Mouse (Mus musculus): ENCODE measurements around the gene Esp6. TPM values are rescaled to one million over a fixed set of nuclear protein-coding genes. Genes with fewer than 3 reads are reported as not detected.
"Not testable (repeated sequence)": the region's sequence is repeated elsewhere in the genome, so short reads cannot be mapped to it uniquely, and the experiment has no call there.

Esp6 gene
- not detected in 2 replicates for polyA plus RNA-seq (2012; rRNA removed)
- polyA plus RNA-seq (2014; fragmentation: Nextera tagmentation; extraction: Ambion mirVana), result not detected in 2 replicates

DNA sequence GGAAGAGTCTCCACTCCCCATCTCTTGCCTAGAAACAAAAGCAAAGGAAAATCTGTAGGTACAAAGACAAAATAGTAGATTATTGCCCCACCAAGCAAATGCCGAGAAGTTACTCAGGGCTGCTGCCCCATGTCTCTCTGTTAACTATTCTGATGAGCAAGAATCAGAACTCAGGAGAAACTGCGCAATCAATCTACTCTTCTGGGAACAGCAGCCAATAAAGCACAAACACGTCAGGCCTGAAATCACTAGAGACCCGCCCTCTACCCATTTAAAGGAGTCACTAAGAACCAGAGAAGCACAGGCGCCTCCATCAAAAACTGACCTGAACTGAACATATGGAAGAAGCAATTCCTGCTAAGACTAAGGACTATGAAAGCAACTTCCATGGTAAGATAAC is at the start of gene Esp6:
Gene Esp6 (plus strand): TSS at position 301 of the 400 bp plus-strand sequence.
- no peak within 1 kb of the TSS for H3K9ac ChIP-seq (replicated peaks)
- H3K27me3 ChIP-seq (ENCODE audit: control insufficient read depth, insufficient read depth, low read length), result no peaks in the 10 kb centered on the region
- H3K4me1 ChIP-seq (replicated peaks; ENCODE audit: control insufficient read depth in 2 of 2, insufficient read depth in 2 of 2, low read length in 1 of 2), result no peaks in the 10 kb centered on the region
- ATAC-seq (ENCODE audit: insufficient read depth) (no peak), DNase-seq (ENCODE audit: low read depth in 3 of 3, low spot score in 3 of 3) (no peak)
- no peak within 1 kb of the TSS for H3K4me2 ChIP-seq (ENCODE audit: low read depth)
- no peak within 1 kb of the TSS for H3K27ac ChIP-seq
- H3K36me3 ChIP-seq (replicated peaks; ENCODE audit: control insufficient read depth, insufficient read depth, low read depth), result no peaks in the 10 kb centered on the region
- no peak within 1 kb of the TSS for H3K4me3 ChIP-seq (ENCODE audit: insufficient read depth in 1 of 2, low read depth in 2 of 2, low read length in 2 of 2)
- H3K9me3 ChIP-seq (ENCODE audit: control insufficient read depth, low read length), result no peaks in the 10 kb centered on the region
- no peak for TF ChIP-seq CTCF (IDR thresholded peaks at IDR 0.05; ENCODE audit: low read depth)
- WGBS (ENCODE audit: insufficient replicate concordance), result 68% methylated on average over 5 of the region's 5 CpGs

DNA sequence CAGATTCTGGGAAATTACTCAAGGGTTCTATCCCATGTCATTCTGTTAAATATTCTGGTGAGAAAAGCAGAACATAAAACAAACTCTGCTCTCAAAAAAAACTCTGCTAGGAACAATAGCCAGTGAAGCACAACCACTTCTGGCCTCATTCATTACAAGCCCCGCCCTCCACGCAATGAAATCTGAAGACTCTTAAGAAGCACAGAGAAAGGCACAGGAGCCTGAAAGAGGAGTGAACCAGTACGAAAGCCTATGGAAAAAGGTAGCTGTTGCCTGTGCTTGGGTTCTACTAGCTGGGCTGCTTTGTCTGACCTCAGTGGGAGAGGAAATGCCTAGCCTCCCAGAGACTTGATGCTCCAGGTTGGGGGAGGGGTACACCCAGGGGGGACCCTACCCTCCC is 41.5 kb upstream of the Esp6 start, which contains the start of gene Esp8:
Gene Esp8 (plus strand): TSS at position 205 of the 400 bp plus-strand sequence.
- no peaks in the 10 kb centered on the region for H3K27me3 ChIP-seq (ENCODE audit: control insufficient read depth, insufficient read depth, low read length)
- TF ChIP-seq CTCF (IDR thresholded peaks at IDR 0.05; ENCODE audit: low read depth), result no peak
- TF ChIP-seq EP300 (IDR thresholded peaks at IDR 0.05; ENCODE audit: low read depth), result no peak
- no peaks in the 10 kb centered on the region for H3K4me1 ChIP-seq (replicated peaks; ENCODE audit: control insufficient read depth in 2 of 2, insufficient read depth in 2 of 2, low read length in 1 of 2)
- no peak within 1 kb of the TSS for H3K27ac ChIP-seq
- no peaks in the 10 kb centered on the region for H3K36me3 ChIP-seq (replicated peaks; ENCODE audit: control insufficient read depth, insufficient read depth, low read depth)
- DNase-seq (ENCODE audit: low read depth in 3 of 3, low spot score in 3 of 3) (no peak), ATAC-seq (ENCODE audit: insufficient read depth) (no peak)
- no peak within 1 kb of the TSS for H3K9ac ChIP-seq (replicated peaks)
- no peak within 1 kb of the TSS for H3K4me3 ChIP-seq (ENCODE audit: insufficient read depth in 1 of 2, low read depth in 2 of 2, low read length in 2 of 2)
- 45% methylated on average over 3 of the region's 3 CpGs for WGBS (ENCODE audit: insufficient replicate concordance)
- no peaks in the 10 kb centered on the region for H3K9me3 ChIP-seq (ENCODE audit: control insufficient read depth, low read length)
- no peak within 1 kb of the TSS for H3K4me2 ChIP-seq (ENCODE audit: low read depth)

DNA sequence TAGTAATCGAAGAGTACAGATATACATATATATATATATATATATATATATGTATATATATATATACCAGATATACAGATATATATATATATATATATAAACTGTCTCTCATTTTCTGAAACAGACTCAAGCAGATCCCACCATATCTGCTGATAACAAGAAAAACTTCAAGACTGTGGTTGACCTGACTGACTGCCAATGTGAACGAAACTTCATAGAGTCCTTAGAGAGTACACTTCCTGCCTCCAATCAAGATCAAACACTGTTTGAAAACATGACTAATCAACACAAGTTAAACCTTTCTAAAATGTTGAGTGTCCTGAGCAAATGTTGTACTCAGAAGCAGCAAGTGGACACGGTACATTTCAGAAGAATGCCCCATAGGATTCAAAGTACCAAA is 31.5 kb upstream of the Esp6 start:
- ATAC-seq (ENCODE audit: insufficient read depth) (no peak), DNase-seq (ENCODE audit: low read depth in 3 of 3, low spot score in 3 of 3) (no peak)
- Histone ChIP-seq H3K36me3 (replicated peaks; ENCODE audit: control insufficient read depth, insufficient read depth, low read depth) (no peaks in the 10 kb centered on the region), H3K9ac (replicated peaks) (no peak overlapping the region), H3K4me3 (ENCODE audit: insufficient read depth in 1 of 2, low read depth in 2 of 2, low read length in 2 of 2) (no peak overlapping the region), H3K9me3 (ENCODE audit: control insufficient read depth, low read length) (no peaks in the 10 kb centered on the region), H3K4me1 (replicated peaks; ENCODE audit: control insufficient read depth in 2 of 2, insufficient read depth in 2 of 2, low read length in 1 of 2) (no peaks in the 10 kb centered on the region), H3K27me3 (ENCODE audit: control insufficient read depth, insufficient read depth, low read length) (no peaks in the 10 kb centered on the region), H3K27ac (no peak overlapping the region), H3K4me2 (ENCODE audit: low read depth) (no peak overlapping the region)
- no peak for TF ChIP-seq CTCF (IDR thresholded peaks at IDR 0.05; ENCODE audit: low read depth)
- WGBS (ENCODE audit: insufficient replicate concordance), result 50% methylated on average over 3 of the region's 3 CpGs

DNA sequence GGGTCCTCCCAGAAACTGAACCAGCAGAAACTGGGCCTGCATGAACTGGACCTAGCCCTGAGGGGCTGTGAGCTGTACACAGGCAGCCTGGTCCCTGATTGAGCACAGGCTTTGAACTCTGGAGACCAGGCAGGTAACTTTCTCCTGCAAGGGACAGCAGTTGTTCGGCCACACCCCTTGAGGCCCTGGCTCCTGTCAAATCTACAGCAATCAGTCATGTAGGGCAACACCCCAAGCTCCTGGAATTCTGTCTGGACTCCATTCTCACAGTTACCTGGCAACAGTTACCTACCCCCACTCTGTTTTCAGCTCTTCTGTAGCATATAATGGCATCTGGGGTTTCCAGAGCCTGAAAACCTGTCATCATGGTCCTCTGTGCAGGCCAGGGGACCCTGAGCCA is 30.2 kb upstream of the Esp6 start:
- 43% methylated on average over 1 of the region's 1 CpGs for whole genome bisulfite sequencing (ENCODE audit: insufficient replicate concordance)
- H3K9ac ChIP-seq (replicated peaks), result no peak overlapping the region
- no peaks in the 10 kb centered on the region for H3K4me1 ChIP-seq (replicated peaks; ENCODE audit: control insufficient read depth in 2 of 2, insufficient read depth in 2 of 2, low read length in 1 of 2)
- no peaks in the 10 kb centered on the region for H3K36me3 ChIP-seq (replicated peaks; ENCODE audit: control insufficient read depth, insufficient read depth, low read depth)
- H3K4me2 ChIP-seq (ENCODE audit: low read depth), result no peak overlapping the region
- DNase-seq (ENCODE audit: low read depth in 3 of 3, low spot score in 3 of 3), result no peak
- ATAC-seq (ENCODE audit: insufficient read depth), result no peak
- no peak overlapping the region for H3K27ac ChIP-seq
- no peaks in the 10 kb centered on the region for H3K9me3 ChIP-seq (ENCODE audit: control insufficient read depth, low read length)
- TF ChIP-seq EP300 (IDR thresholded peaks at IDR 0.05; ENCODE audit: low read depth) (no peak), CTCF (IDR thresholded peaks at IDR 0.05; ENCODE audit: low read depth) (no peak)
- H3K27me3 ChIP-seq (ENCODE audit: control insufficient read depth, insufficient read depth, low read length), result no peaks in the 10 kb centered on the region
- H3K4me3 ChIP-seq (ENCODE audit: insufficient read depth in 1 of 2, low read depth in 2 of 2, low read length in 2 of 2), result no peak overlapping the region

DNA sequence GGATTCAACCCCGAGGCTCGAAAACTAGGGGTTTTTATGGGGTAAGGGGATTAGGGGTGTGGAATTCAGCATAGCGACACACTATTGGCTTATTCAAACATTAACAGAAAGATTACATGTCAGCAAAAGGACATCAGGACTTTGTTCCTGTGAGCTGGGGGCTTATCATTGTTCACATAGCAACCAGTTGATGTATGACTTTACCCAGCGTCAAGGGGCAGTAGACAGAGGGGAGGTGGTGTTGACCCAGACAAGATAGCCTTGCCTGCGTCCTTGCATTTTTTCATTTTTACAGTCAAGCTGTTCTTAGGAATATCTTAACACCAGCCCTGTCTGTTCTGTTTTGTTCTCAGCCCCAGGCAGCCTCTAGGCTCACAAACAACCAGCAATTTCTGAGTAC is 14.3 kb upstream of the Esp6 start:
- not testable (repeated sequence) for H3K9me3 ChIP-seq (ENCODE audit: control insufficient read depth, low read length); H3K27me3 ChIP-seq (ENCODE audit: control insufficient read depth, insufficient read depth, low read length); H3K4me2 ChIP-seq (ENCODE audit: low read depth); ATAC-seq (ENCODE audit: insufficient read depth); H3K4me1 ChIP-seq (replicated peaks; ENCODE audit: control insufficient read depth in 2 of 2, insufficient read depth in 2 of 2, low read length in 1 of 2); H3K4me3 ChIP-seq (ENCODE audit: insufficient read depth in 1 of 2, low read depth in 2 of 2, low read length in 2 of 2); H3K27ac ChIP-seq; DNase-seq (ENCODE audit: low read depth in 3 of 3, low spot score in 3 of 3); H3K36me3 ChIP-seq (replicated peaks; ENCODE audit: control insufficient read depth, insufficient read depth, low read depth); H3K9ac ChIP-seq (replicated peaks)
- 53% methylated on average over 5 of the region's 5 CpGs for WGBS (ENCODE audit: insufficient replicate concordance)

Data from liver, embryonic 14.5 days (tissue).